Mouse (Mus musculus): ENCODE results near the gene Zdhhc24. TPM values are rescaled to one million over a fixed set of nuclear protein-coding genes. Genes with fewer than 3 reads are reported as not detected.
"Not testable (repeated sequence)": the region's sequence is repeated elsewhere in the genome, so short reads cannot be mapped to it uniquely, and the experiment has no call there.

The Zdhhc24 gene
- total RNA-seq (2022) = 10 to 100 TPM; 25.1 to 32.1 (median 25.6) TPM

GRCm38 (mm10) chr19:4878405-4879323 is at the start of gene Zdhhc24:
Gene Zdhhc24, plus strand, starts transcription at chr19:4878668.
- peak; percentile 94 to 95 for DNase-seq (ENCODE audit: low spot score in 2 of 2)

GRCm38 (mm10) chr19:4829156-4829555 is 49.3 kb upstream of the Zdhhc24 start:
- DNase-seq (ENCODE audit: low spot score in 2 of 2) = peak; percentile 47 to 53

- no peak for DNase-seq (ENCODE audit: low spot score in 2 of 2)
Measured at GRCm38 (mm10) chr19:4833977-4834376, 44.5 kb upstream of the Zdhhc24 start.

- DNase-seq (ENCODE audit: low spot score in 2 of 2) = no peak
Measured at GRCm38 (mm10) chr19:4836096-4836495, 42.4 kb upstream of the Zdhhc24 start.

- DNase-seq (ENCODE audit: low spot score in 2 of 2) = no peak
Measured at GRCm38 (mm10) chr19:4837049-4837448, 41.4 kb upstream of the Zdhhc24 start.

GRCm38 (mm10) chr19:4838526-4839140 is 39.8 kb upstream of the Zdhhc24 start:
- DNase-seq (ENCODE audit: low spot score in 2 of 2) = no peak

GRCm38 (mm10) chr19:4839149-4839548 is 39.3 kb upstream of the Zdhhc24 start, which contains the start of the genes Ccs and Ccdc87:
Gene Ccs, minus strand, starts transcription at chr19:4839332.
Gene Ccdc87, plus strand, starts transcription at chr19:4839366.
- DNase-seq (ENCODE audit: low spot score in 2 of 2) = peak; percentile 95 to 98

- DNase-seq (ENCODE audit: low spot score in 2 of 2) = no peak
Measured at GRCm38 (mm10) chr19:4840848-4841247, 37.6 kb upstream of the Zdhhc24 start.

GRCm38 (mm10) chr19:4842611-4843010 is 35.9 kb upstream of the Zdhhc24 start:
- no peak for DNase-seq (ENCODE audit: low spot score in 2 of 2)

GRCm38 (mm10) chr19:4845846-4846245 is 32.6 kb upstream of the Zdhhc24 start:
- DNase-seq (ENCODE audit: low spot score in 2 of 2) = no peak

- DNase-seq (ENCODE audit: low spot score in 2 of 2) = no peak
Measured at GRCm38 (mm10) chr19:4847490-4847889, 31.0 kb upstream of the Zdhhc24 start.

GRCm38 (mm10) chr19:4849800-4850199 is 28.7 kb upstream of the Zdhhc24 start:
- DNase-seq (ENCODE audit: low spot score in 2 of 2) = no peak

- DNase-seq (ENCODE audit: low spot score in 2 of 2) = no peak
Measured at GRCm38 (mm10) chr19:4850281-4850680, 28.2 kb upstream of the Zdhhc24 start.

GRCm38 (mm10) chr19:4854552-4855469 is 23.7 kb upstream of the Zdhhc24 start, which contains the start of gene Ctsf:
Gene Ctsf, plus strand, starts transcription at chr19:4855130.
- peak; percentile 91 for DNase-seq (ENCODE audit: low spot score in 2 of 2)

GRCm38 (mm10) chr19:4855470-4855820 is 23.0 kb upstream of the Zdhhc24 start:
- no peak for DNase-seq (ENCODE audit: low spot score in 2 of 2)

GRCm38 (mm10) chr19:4855951-4856350 is 22.5 kb upstream of the Zdhhc24 start:
- no peak for DNase-seq (ENCODE audit: low spot score in 2 of 2)

- DNase-seq (ENCODE audit: low spot score in 2 of 2) = no peak
Measured at GRCm38 (mm10) chr19:4859081-4859480, 19.4 kb upstream of the Zdhhc24 start.

GRCm38 (mm10) chr19:4863048-4863447 is 15.4 kb upstream of the Zdhhc24 start:
- no peak for DNase-seq (ENCODE audit: low spot score in 2 of 2)

- no peak for DNase-seq (ENCODE audit: low spot score in 2 of 2)
Measured at GRCm38 (mm10) chr19:4865147-4865546, 13.3 kb upstream of the Zdhhc24 start.

- DNase-seq (ENCODE audit: low spot score in 2 of 2) = not testable (repeated sequence)
Measured at GRCm38 (mm10) chr19:4874613-4875012, 3.9 kb upstream of the Zdhhc24 start.

- DNase-seq (ENCODE audit: low spot score in 2 of 2) = no peak
Measured at GRCm38 (mm10) chr19:4876241-4876640, 2.2 kb upstream of the Zdhhc24 start.
